Mouse (Mus musculus) olfactory bulb, adult 2 months (tissue): ENCODE data around the gene Tle2. TPM values are rescaled to one million over a fixed set of nuclear protein-coding genes. Genes with fewer than 3 reads are reported as not detected.

Experiments used
- H3K27ac ChIP-seq: fragments of 200-500 bp; 2 replicates; pipeline ENCODE4 v1.5.1; 2012; ENCODE audit warnings: low read depth, low read length; ENCODE audit not compliant: insufficient read depth
- H3K4me1 ChIP-seq: fragments of 200-500 bp; 2 replicates; pipeline ENCODE4 v1.6.1; 2012; ENCODE audit warnings: low read length; ENCODE audit not compliant: control insufficient read depth, insufficient read depth
- H3K4me3 ChIP-seq: fragments of 200-500 bp; 2 replicates; pipeline ENCODE4 v1.5.1; 2012; ENCODE audit warnings: mild to moderate bottlenecking, low read depth, low read length, moderate library complexity; ENCODE audit not compliant: insufficient read depth
- CTCF ChIP-seq: fragments of 200-500 bp; IDR thresholded peaks from 2 replicates; pipeline ENCODE4 v1.5.1; 2012; ENCODE audit warnings: low read depth, mild to moderate bottlenecking, low read length, moderate library complexity; ENCODE audit not compliant: insufficient read depth
- POLR2A ChIP-seq: fragments of 200-500 bp; IDR thresholded peaks from 2 replicates; pipeline ENCODE4 v1.6.1; 2012; ENCODE audit warnings: mild to moderate bottlenecking, low read depth, low read length, moderate library complexity; ENCODE audit not compliant: insufficient read depth
- whole genome bisulfite sequencing: fragments of 180-500 bp; shearing (Covaris S2); methylation state at CpG from one replicate; pipeline ENCODE4 v1.1.7; 2018; 5-methylcytosine and 5-hydroxymethylcytosine counted together
- polyA plus RNA-seq: library from polyadenylated mRNA; stranded (reverse); fragments of >200 nt; gene quantifications from 2 replicates; pipeline ENCODE4 v1.2.4, GENCODE M21; 2012; ENCODE audit warnings: low replicate concordance; ENCODE audit not compliant: missing spikeins, insufficient read depth, insufficient read length

Tle2 gene
- polyA plus RNA-seq, 1 experiment = not detected

DNA sequence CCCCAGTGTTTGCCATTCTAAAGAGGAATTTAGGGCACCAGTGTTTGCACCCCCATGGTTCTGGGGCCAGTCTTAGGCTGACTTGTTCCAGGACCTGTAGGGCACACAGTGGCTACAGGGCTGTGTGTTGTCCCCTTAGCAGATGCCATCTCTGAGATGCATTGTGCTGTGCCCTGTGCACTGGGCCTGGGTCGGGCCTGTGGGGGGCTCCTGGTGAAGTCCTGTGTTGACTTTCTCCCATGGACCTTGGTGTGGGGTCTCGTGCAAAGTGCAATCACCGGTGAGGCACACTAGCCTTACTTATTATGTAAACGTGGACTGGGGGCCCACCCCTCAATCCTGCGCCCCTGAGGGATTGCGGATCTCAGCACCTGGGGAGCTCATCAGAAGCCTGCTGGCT, 11.9 kb upstream of the Tle2 start:
- TF ChIP-seq CTCF = no peak
- no peak for TF ChIP-seq POLR2A
- no peak overlapping the region for H3K27ac ChIP-seq
- no peak overlapping the region for H3K4me3 ChIP-seq
- 80% methylated on average over 6 of the region's 6 CpGs for WGBS
- peaks cover 39% of the 10 kb centered on the region for H3K4me1 ChIP-seq

DNA sequence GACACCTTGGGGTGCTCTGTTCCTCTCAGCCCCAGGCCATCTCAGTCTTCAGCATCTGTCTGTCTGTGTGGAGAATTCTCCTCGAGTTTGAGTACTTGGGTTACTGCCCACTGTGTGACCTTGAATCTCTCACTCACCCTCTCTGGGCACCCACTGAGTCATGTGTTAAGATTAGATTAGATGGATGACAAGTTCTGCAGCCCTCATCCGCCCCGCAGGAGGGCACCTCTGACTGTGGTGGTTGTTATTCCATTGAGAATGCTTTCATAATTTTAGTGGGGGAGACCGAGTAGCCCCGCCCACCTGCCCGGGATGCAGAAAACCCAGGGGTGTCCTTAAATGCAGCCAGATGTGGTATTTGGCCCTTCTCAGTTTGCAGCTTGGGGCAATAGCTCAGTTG, 10.9 kb upstream of the Tle2 start:
- no peak for TF ChIP-seq POLR2A
- TF ChIP-seq CTCF = no peak
- Histone ChIP-seq H3K27ac (no peak overlapping the region), H3K4me3 (no peak overlapping the region), H3K4me1 (peaks cover 42% of the 10 kb centered on the region)
- 45% methylated on average over 6 of the region's 6 CpGs for WGBS

DNA sequence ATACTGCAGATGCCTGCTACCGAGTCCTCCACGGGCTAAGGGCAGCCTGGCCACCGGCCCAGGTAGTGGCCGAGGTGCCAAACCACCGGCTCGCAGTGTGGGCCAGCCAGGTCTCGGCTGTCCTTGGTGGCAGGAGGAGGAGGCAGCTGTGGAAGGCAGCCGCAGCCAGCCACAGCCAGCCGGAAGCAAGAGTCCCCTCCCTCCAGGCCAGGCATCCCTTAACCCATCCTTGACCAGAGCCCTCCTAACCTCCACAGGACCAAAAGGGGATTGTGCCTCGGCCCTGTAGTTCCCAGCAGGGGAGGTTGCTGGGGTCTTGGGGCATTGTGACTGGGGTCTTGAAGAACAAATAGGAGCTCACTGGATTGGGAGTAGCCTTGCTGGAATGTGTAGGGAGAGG, 10.1 kb upstream of the Tle2 start:
- no peak overlapping the region for H3K4me3 ChIP-seq
- TF ChIP-seq POLR2A = no peak
- no peak for TF ChIP-seq CTCF
- WGBS = 26% methylated on average over 10 of the region's 10 CpGs
- no peak overlapping the region for H3K27ac ChIP-seq
- peaks cover 49% of the 10 kb centered on the region for H3K4me1 ChIP-seq

DNA sequence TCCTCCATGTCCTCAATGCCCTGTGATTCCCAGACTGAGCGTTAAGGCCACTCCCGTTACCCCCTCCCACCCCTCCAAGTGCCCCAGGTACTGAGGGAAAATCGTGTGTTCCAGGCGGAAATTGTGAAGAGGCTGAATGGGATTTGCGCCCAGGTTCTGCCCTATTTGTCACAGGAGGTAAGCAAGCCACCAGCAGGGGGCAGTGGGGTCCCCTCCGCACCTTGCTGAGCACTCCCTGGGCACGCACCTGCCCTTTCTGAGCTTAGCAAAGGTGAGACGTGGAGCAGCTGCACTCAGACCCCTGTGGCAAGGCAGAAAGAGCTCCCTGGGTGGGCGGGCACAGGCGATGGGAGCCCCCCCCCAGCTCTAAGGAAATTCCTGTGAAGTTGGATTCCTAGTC, 9.6 kb upstream of the Tle2 start:
- TF ChIP-seq POLR2A (no peak), CTCF (peak; percentile 68; the same call in 1 of the 2 replicates)
- peaks cover 53% of the 10 kb centered on the region for H3K4me1 ChIP-seq
- WGBS = 60% methylated on average over 10 of the region's 10 CpGs
- H3K4me3 ChIP-seq = no peak overlapping the region
- H3K27ac ChIP-seq = no peak overlapping the region

DNA sequence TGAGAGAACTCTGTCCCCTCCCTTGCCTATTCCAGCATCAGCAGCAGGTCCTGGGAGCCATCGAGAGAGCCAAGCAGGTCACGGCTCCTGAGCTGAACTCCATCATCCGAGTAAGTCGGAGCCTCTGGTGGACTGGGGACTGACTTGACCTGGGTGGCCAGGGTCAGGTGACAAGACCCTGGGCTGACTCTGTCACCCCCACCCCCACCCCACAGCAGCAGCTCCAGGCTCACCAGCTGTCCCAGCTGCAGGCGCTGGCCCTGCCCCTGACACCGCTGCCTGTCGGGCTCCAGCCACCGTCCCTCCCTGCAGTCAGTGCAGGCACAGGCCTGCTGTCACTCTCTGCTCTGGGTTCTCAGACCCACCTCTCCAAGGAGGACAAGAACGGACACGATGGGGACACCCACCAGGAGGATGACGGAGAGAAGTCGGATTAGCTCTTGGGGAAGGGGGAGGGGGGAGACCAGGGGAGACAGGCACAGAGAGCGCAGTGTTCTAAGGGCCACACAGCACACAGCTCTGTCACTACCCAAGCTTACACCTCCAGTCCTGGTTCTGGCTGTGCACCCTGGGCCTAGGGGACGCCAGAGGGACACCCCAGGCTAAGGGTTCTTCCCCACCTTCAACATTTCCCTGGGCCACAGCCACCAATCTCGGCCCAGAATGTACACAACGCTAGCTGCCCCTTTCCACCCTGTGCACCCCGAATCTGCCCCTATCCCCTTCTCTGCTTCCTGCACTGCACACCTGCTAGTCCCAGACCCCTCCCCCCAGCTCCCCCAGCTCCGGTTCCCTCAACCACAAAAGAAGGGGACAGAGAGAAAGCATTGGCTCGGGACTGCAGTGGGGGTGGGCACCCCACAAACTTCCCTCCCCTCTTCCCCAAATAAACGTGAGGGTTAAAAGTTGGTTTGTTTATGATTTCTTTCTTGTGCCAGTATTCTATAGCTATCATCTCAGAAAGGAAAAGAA, 8.8 kb upstream of the Tle2 start:
- TF ChIP-seq POLR2A (no peak), CTCF (no peak)
- Histone ChIP-seq H3K4me1 (peaks cover 60% of the 10 kb centered on the region), H3K27ac (no peak overlapping the region), H3K4me3 (no peak overlapping the region)
- WGBS = 61% methylated on average over 20 of the region's 20 CpGs

DNA sequence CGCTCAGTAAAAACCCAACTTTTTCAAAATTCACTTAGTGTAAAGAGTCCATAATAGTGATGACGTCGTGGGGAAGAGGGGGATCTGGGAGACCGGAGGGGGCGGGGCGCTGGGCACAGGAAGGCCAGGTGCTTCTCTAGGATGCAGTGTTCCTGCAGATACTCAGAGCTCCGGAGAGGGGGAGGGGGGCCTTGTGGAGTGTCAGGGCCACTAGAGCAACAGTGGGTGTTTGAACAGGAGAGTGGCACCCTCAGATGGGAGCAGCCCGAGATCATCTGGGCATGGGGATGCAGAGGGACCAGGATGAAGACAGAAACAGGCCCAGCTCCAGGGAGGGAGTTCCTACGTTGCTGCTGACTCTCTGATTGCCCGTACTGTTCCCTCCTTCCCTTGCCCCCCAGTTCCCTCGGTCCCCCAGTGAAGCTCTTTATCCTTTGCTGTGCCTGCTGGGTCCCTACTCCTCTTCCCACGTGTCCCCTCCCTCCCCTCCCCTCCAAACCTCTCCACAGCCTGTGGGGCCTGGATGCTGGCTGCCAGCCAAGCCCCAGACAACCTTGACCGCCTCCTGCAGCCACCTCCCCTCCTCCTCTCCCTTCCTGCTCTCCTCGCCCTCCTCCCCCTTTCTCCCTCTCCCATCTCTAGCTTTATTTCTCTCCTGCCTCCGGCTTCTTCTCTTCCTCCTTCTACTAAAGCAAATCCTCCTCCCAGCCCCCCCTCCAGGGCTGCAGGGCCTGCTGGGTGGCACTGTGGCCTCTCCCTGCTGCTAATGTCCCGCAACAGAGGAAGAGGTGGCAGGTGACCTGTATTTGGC, 5.8 kb upstream of the Tle2 start:
- H3K4me3 ChIP-seq = no peak overlapping the region
- TF ChIP-seq CTCF (no peak), POLR2A (no peak)
- 27% methylated on average over 16 of the region's 16 CpGs for WGBS
- no peak overlapping the region for H3K27ac ChIP-seq
- peaks cover 57% of the 10 kb centered on the region for H3K4me1 ChIP-seq

DNA sequence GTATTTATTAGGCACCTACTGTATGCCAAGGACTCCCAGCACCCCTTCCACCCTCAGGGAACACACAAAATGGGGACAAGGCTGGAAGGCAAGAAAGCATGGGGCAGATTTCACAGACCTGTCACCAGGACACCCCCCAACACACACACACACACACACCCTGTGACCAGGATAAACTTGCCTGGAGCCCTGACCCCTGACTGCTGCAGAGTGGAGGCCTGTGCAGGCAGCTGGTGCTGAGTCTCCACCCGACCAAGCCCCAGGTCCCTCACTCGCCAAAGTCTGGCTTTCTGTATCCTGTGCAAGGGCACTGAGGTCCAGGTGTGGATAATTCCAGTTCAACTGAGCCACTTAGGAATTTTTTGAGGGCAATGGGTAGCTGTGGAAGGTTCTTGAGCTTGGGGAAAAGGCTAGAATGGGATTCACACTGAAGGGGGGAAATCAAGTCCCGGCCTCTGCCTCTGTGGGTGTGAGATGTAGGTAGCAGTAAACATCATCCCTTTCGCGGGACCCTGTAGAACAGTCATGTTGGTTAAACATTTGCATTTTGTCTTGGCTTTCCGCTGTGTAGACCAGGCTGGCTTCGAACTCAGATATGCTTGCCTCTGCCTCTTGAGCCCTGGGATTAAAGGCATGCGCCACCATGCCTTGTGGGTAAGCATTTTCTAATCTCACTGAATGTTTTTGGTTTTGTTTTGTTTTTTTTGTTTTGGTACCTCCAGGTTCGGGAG, 4.7 kb upstream of the Tle2 start:
- H3K27ac ChIP-seq = peak overlapping the region; percentile 12; the same call in 1 of the 2 replicates
- no peak overlapping the region for H3K4me3 ChIP-seq
- TF ChIP-seq CTCF (no peak), POLR2A (no peak)
- peaks cover 53% of the 10 kb centered on the region for H3K4me1 ChIP-seq
- 73% methylated on average over 9 of the region's 9 CpGs for WGBS

DNA sequence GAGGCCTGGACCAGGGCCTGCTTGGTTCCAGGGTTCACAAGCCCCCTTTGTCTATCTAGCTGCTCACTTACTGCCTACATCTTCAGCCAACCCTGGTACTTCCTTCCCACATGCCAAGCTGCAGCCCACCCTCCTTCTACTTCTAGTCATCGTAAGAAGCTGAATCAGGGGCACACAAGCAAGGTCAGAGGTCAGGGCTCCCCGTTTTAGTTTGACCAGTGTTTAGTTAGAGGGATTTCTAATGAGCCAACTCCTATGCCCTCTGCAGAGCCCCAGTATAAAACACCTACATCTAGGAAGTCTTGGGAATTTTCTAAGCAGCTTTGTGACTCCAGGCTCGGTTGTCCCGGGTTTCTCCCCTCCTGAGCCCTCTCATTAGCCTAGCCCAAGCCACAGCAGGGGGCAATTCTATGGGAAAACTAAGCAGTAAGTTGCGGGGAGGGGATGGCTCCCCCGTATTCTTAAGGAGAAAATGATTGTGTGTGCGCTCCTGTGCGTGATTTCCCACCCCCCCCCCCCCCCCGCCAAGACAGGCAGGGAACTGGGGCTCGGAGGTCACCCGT, 4.0 kb upstream of the Tle2 start:
- peaks cover 50% of the 10 kb centered on the region for H3K4me1 ChIP-seq
- TF ChIP-seq CTCF (no peak), POLR2A (no peak)
- peak overlapping the region; percentile 12; the same call in 1 of the 2 replicates for H3K27ac ChIP-seq
- peak overlapping the region; percentile 53 for H3K4me3 ChIP-seq
- 4% methylated on average over 11 of the region's 11 CpGs for WGBS
